Mouse (Mus musculus) cerebellum, adult 8-10 months (tissue): Measurements from ENCODE around the gene Syngr2.

Experiments used
- DNase-seq: peaks from one replicate; pipeline ENCODE4 v3.0.0; 2022

The Syngr2 gene

GRCm38 (mm10) chr11:117809407-117810311, at the start of gene Syngr2, which contains the start of gene Gm20708:
Syngr2 (plus strand) TSS chr11:117809668.
Gm20708 (plus strand) TSS chr11:117809668.
- peak; percentile 19 for DNase-seq

GRCm38 (mm10) chr11:117760374-117761119, 48.9 kb upstream of the Syngr2 start:
- DNase-seq: no peak

- DNase-seq: no peak
These were observed 47.7 kb upstream of the Syngr2 start for GRCm38 (mm10) chr11:117761801-117762200.

GRCm38 (mm10) chr11:117762246-117762645, 47.2 kb upstream of the Syngr2 start:
- DNase-seq: no peak

GRCm38 (mm10) chr11:117764319-117764718, 45.1 kb upstream of the Syngr2 start:
- DNase-seq: no peak

GRCm38 (mm10) chr11:117765361-117765760, 44.1 kb upstream of the Syngr2 start:
- DNase-seq: no peak

GRCm38 (mm10) chr11:117766275-117766674, 43.2 kb upstream of the Syngr2 start:
- DNase-seq: no peak

GRCm38 (mm10) chr11:117768725-117769682, 40.5 kb upstream of the Syngr2 start:
- DNase-seq: no peak

GRCm38 (mm10) chr11:117769683-117770047, 39.8 kb upstream of the Syngr2 start:
- no peak for DNase-seq

GRCm38 (mm10) chr11:117770407-117770806, 39.1 kb upstream of the Syngr2 start:
- DNase-seq: no peak

GRCm38 (mm10) chr11:117772352-117772751, 37.1 kb upstream of the Syngr2 start:
- no peak for DNase-seq

GRCm38 (mm10) chr11:117774925-117775324, 34.5 kb upstream of the Syngr2 start:
- no peak for DNase-seq

- DNase-seq: no peak
These were observed 33.9 kb upstream of the Syngr2 start for GRCm38 (mm10) chr11:117775540-117775939.

GRCm38 (mm10) chr11:117776085-117776792, 33.2 kb upstream of the Syngr2 start:
- DNase-seq: no peak

GRCm38 (mm10) chr11:117777111-117777510, 32.4 kb upstream of the Syngr2 start:
- no peak for DNase-seq

GRCm38 (mm10) chr11:117778031-117778430, 31.4 kb upstream of the Syngr2 start:
- DNase-seq: no peak

- no peak for DNase-seq
These were observed 30.5 kb upstream of the Syngr2 start for GRCm38 (mm10) chr11:117778851-117779433.

- DNase-seq: no peak
These were observed 29.9 kb upstream of the Syngr2 start for GRCm38 (mm10) chr11:117779434-117780198.

- DNase-seq: no peak
These were observed 29.3 kb upstream of the Syngr2 start for GRCm38 (mm10) chr11:117780199-117780515.

GRCm38 (mm10) chr11:117780582-117781111, 28.8 kb upstream of the Syngr2 start:
- no peak for DNase-seq
